Mouse (Mus musculus): Measurements from ENCODE around the gene Slc25a44. TPM values are rescaled to one million over a fixed set of nuclear protein-coding genes. Genes with fewer than 3 reads are reported as not detected.
A peak's percentile ranks its signal among the peaks of the same experiment; 100 is the strongest.
"Not testable (repeated sequence)": the region's sequence is repeated elsewhere in the genome, so short reads cannot be mapped to it uniquely, and the experiment has no call there.

Gene Slc25a44
- total RNA-seq, 2 experiments from 2014 or later = 69.6 to 71.3 TPM

GRCm38 (mm10) chr3:88381389-88382315 is 43.3 kb downstream of the Slc25a44 start:
- intact Hi-C loops (cut with DNase I) = not testable (repeated sequence)
- peak in 1 of 2 experiments; percentile 34 for DNase-seq (ENCODE audit: low spot score in 2 of 2)

- intact Hi-C loops (cut with DNase I); DNase-seq (ENCODE audit: low spot score in 2 of 2): not testable (repeated sequence)
Measured at GRCm38 (mm10) chr3:88378599-88378998, 46.3 kb downstream of the Slc25a44 start, which contains the start of gene Bglap2. TSS of gene Bglap2 (minus strand) at chr3:88378699.

GRCm38 (mm10) chr3:88376644-88377043 is 48.3 kb downstream of the Slc25a44 start:
- intact Hi-C loops (cut with DNase I); DNase-seq (ENCODE audit: low spot score in 2 of 2): not testable (repeated sequence)

GRCm38 (mm10) chr3:88375750-88376626 is 49.0 kb downstream of the Slc25a44 start:
- intact Hi-C loops (cut with DNase I) = not testable (repeated sequence)
- peak in 1 of 2 experiments; percentile 30 for DNase-seq (ENCODE audit: low spot score in 2 of 2)

- DNase-seq (ENCODE audit: low spot score in 2 of 2); intact Hi-C loops (cut with DNase I): not testable (repeated sequence)
Measured at GRCm38 (mm10) chr3:88372643-88373042, 52.3 kb downstream of the Slc25a44 start, which contains the start of gene Bglap3. TSS of gene Bglap3 (minus strand) at chr3:88372743.

- DNase-seq (ENCODE audit: low spot score in 2 of 2); intact Hi-C loops (cut with DNase I): not testable (repeated sequence)
Measured at GRCm38 (mm10) chr3:88368511-88368910, 56.4 kb downstream of the Slc25a44 start.

- DNase-seq (ENCODE audit: low spot score in 2 of 2); intact Hi-C loops (cut with DNase I): not testable (repeated sequence)
Measured at GRCm38 (mm10) chr3:88367517-88367916, 57.4 kb downstream of the Slc25a44 start.

GRCm38 (mm10) chr3:88366830-88367428 is 58.0 kb downstream of the Slc25a44 start:
- peak; percentile 70 to 74 for DNase-seq (ENCODE audit: low spot score in 2 of 2)
- intact Hi-C loops (cut with DNase I) = not testable (repeated sequence)

- no peak for DNase-seq (ENCODE audit: low spot score in 2 of 2)
- intact Hi-C loops (cut with DNase I) = no loop called here
Measured at GRCm38 (mm10) chr3:88365705-88366361, 59.1 kb downstream of the Slc25a44 start.

GRCm38 (mm10) chr3:88364337-88364736 is 60.6 kb downstream of the Slc25a44 start, which contains the start of gene Paqr6:
TSS of gene Paqr6 (plus strand) at chr3:88364584.
- intact Hi-C loops (cut with DNase I) = no loop called here
- DNase-seq (ENCODE audit: low spot score in 2 of 2) = no peak

- DNase-seq (ENCODE audit: low spot score in 2 of 2) = peak in 1 of 2 experiments; percentile 39
- intact Hi-C loops (cut with DNase I) = no loop called here
Measured at GRCm38 (mm10) chr3:88363700-88364099, 61.2 kb downstream of the Slc25a44 start.

GRCm38 (mm10) chr3:88361612-88362313 is 63.2 kb downstream of the Slc25a44 start:
- no peak for DNase-seq (ENCODE audit: low spot score in 2 of 2)

GRCm38 (mm10) chr3:88361096-88361495 is 63.8 kb downstream of the Slc25a44 start:
- intact Hi-C loops (cut with DNase I) = no loop called here

More at GRCm38 (mm10) chr3:88361612-88362313, 63.2 kb downstream of the Slc25a44 start:
- intact Hi-C loops (cut with DNase I) = no loop called here

More at GRCm38 (mm10) chr3:88361096-88361495, 63.8 kb downstream of the Slc25a44 start:
- DNase-seq (ENCODE audit: low spot score in 2 of 2) = no peak

Small RNAs within 50 kb of the gene (microRNA-seq; reads per million reads assigned to microRNA genes)
- gene Mir7011 = 0 to 0.34 reads per million in 2 experiments

Other genes starting within 250 kb of the Slc25a44 start
- under 1 TPM in 1 of 2 experiments, not detected in 1; 0.18 TPM for gene Rhbg, start 170.4 kb downstream of the Slc25a44 start, total RNA-seq (2021)
- gene Gm38392, start 137.9 kb downstream of the Slc25a44 start, total RNA-seq (2021) = under 1 TPM in 1 of 2 experiments, not detected in 1; 0.49 TPM
- gene Tsacc, start 128.1 kb downstream of the Slc25a44 start, total RNA-seq (2021) = 1 to 10 TPM; 2.6 to 3.9 TPM
- 100 to 1,000 TPM; 163 to 170 TPM for gene Cct3, start 128.0 kb downstream of the Slc25a44 start, total RNA-seq (2021)
- gene Glmp, start 100.1 kb downstream of the Slc25a44 start, total RNA-seq (2021) = 10 to 100 TPM; 84.4 to 93.6 TPM
- gene Tmem79, start 89.0 kb downstream of the Slc25a44 start, total RNA-seq (2021) = under 1 TPM; 0.99 TPM
- 10 to 100 TPM; 69.6 to 72.0 TPM for gene Smg5, start 88.9 kb downstream of the Slc25a44 start, total RNA-seq (2021)
- gene Paqr6, start 60.6 kb downstream of the Slc25a44 start, total RNA-seq (2021) = 1 to 10 TPM; 2.5 to 3.3 TPM
- under 1 TPM in 1 of 2 experiments, not detected in 1; 0.36 TPM for gene Bglap3, start 52.4 kb downstream of the Slc25a44 start, total RNA-seq (2021)
- 1 to 10 TPM in 1 of 2 experiments, not detected in 1; 1.4 TPM for gene Bglap2, start 46.4 kb downstream of the Slc25a44 start, total RNA-seq (2021)
- 1 to 10 TPM; 1.5 to 1.8 TPM for gene Bglap, start 40.7 kb downstream of the Slc25a44 start, total RNA-seq (2021)
- gene Pmf1, start 14.8 kb downstream of the Slc25a44 start, total RNA-seq (2021) = 1 to 10 TPM; 5.7 to 7.8 TPM
- 10 to 100 TPM; 51.3 to 57.7 TPM for gene Sema4a, start 36.0 kb upstream of the Slc25a44 start, total RNA-seq (2021)
- 10 to 100 TPM; 50.0 to 54.2 TPM for gene Lmna, start 84.8 kb upstream of the Slc25a44 start, total RNA-seq (2021)
- gene Mex3a, start 107.3 kb upstream of the Slc25a44 start, total RNA-seq (2021) = 1 to 10 TPM; 3.3 to 4.2 TPM
- not detected for gene Rab25, start 123.2 kb upstream of the Slc25a44 start, total RNA-seq (2021)
- 100 to 1,000 TPM; 108 to 109 TPM for gene Lamtor2, start 127.9 kb upstream of the Slc25a44 start, total RNA-seq (2021)
- gene Ubqln4, start 128.6 kb upstream of the Slc25a44 start, total RNA-seq (2021) = 10 to 100 TPM; 91.2 to 91.6 TPM
- 100 to 1,000 TPM; 114 to 123 TPM for gene Ssr2, start 150.7 kb upstream of the Slc25a44 start, total RNA-seq (2021)
- gene Arhgef2, start 180.8 kb upstream of the Slc25a44 start, total RNA-seq (2021) = 100 to 1,000 TPM; 310 to 316 TPM
- gene Rxfp4, start 228.0 kb upstream of the Slc25a44 start, total RNA-seq (2021) = not detected

All from left cerebral cortex, postnatal 14 days (tissue).